Comparison of ENCODE assay signal across 13 mouse cellular contexts in genomic region chrX:134409354-134409900, GRCm38 (mm10). TPM values are rescaled to one million over a fixed set of nuclear protein-coding genes. Genes with fewer than 3 reads are reported as not detected.
"Had no signal": no experiment of that assay in that cellular context is flagged by ENCODE, and none has a peak within 500 bp of the region (broad histone marks: within the 10 kb centered on the region; RNA-seq: fewer than 3 reads in every experiment).

No protein-coding gene starts in this region.

- DNase-seq: kidney, adult 18-20 months; kidney, postnatal 10 days; liver; liver, embryonic 13.5 days; liver, postnatal 0 days; right cerebral cortex, adult 18-20 months; right cerebral cortex, postnatal 25 days; thymus, postnatal 36 days had no signal

- H3K4me2 ChIP-seq: limb, embryonic 12.5 days; liver, embryonic 13.5 days; lung, embryonic 15.5 days; midbrain, embryonic 13.5 days had no signal

- ATAC-seq: liver, postnatal 0 days; midbrain, embryonic 13.5 days had no signal

- H3K27ac ChIP-seq: left cerebral cortex, adult 2 months; limb, embryonic 12.5 days; liver, embryonic 13.5 days; lung, embryonic 15.5 days; midbrain, embryonic 13.5 days had no signal

- H3K9me3 ChIP-seq: limb, embryonic 12.5 days; liver, embryonic 13.5 days; lung, embryonic 15.5 days; midbrain, embryonic 13.5 days had no signal

- H3K36me3 ChIP-seq: limb, embryonic 12.5 days; liver, embryonic 13.5 days; lung, embryonic 15.5 days; midbrain, embryonic 13.5 days had no signal

- H3K9ac ChIP-seq: limb, embryonic 12.5 days; liver, embryonic 13.5 days; liver, postnatal 0 days; lung, embryonic 15.5 days; midbrain, embryonic 13.5 days had no signal

- H3K4me1 ChIP-seq: limb, embryonic 12.5 days; liver, embryonic 13.5 days; lung, embryonic 15.5 days had no signal

- H3K27me3 ChIP-seq: liver, embryonic 13.5 days; lung, embryonic 15.5 days; midbrain, embryonic 13.5 days had no signal

- H3K4me3 ChIP-seq: left cerebral cortex, adult 2 months; limb, embryonic 12.5 days; liver, embryonic 13.5 days; lung, embryonic 15.5 days; midbrain, embryonic 13.5 days had no signal

RNA-seq across cellular contexts. Expression of gene Drp2, which starts 5.1 kb away (rescaled TPM):
- total RNA-seq: monocyte, adult 5-6 weeks had no signal
